Mouse (Mus musculus) frontal cortex, postnatal 14 days (tissue): ENCODE results near the gene Dcaf12.

Experiments used
- DNase-seq, 2 experiments: peaks; one replicate each; pipeline ENCODE4 v3.0.0; 2022; ENCODE audit warnings: low spot score in 2 of 2

Dcaf12 gene

DNA sequence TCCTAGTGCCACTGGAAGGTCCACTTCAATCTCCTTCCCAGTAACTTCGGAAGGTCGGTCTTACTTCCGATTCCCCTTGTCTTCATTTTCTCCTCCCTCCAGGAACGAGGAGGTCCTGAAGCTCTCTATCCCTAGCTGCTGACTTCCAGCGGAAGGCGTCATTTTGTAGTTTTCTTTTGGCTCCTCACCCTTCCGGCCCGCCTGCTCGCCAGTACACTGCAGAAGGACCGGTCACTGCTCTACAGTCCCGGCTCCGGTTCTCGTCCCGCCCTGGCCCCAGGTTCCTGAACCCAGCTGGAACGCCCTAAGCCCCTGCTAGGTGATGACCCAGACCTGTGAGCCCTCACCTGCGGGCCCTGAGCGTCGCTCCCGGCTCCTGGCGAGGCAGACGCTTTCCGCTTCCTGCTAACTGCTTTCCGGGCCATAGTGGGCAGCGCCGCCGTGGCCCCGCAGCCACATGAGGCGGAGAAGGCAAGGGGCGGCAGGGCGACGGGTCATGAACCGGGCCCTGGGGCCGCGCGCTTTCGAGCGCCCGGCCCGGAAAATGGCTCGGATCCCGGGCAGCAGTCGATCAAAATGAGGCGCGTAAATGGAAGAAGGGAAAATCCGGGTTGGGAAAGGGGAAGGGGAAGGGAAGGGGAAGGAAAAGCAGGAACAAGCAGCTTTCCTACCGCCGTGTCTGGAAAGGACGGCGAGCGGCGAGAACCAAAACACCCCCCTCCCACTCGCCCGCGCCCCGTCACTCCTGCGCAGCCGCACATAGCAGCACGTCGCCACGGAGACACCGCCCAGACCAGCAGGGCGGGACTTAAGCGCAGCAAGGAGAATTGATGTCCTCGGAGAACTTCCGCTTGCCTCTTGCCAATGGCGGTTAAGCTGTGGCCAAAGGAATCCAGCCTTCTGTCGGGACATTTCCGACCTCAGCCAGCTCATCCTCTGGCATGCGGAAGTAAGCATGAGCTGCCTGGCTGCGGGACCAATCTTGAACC, at the start of gene Dcaf12:
TSS of gene Dcaf12 (minus strand) at position 749 of the 989 bp plus-strand sequence.
- DNase-seq, result peak; percentile 93

- DNase-seq, result no peak
These were observed 46.4 kb upstream of the Dcaf12 start for GRCm38 (mm10) chr4:41361059-41361458.

DNA sequence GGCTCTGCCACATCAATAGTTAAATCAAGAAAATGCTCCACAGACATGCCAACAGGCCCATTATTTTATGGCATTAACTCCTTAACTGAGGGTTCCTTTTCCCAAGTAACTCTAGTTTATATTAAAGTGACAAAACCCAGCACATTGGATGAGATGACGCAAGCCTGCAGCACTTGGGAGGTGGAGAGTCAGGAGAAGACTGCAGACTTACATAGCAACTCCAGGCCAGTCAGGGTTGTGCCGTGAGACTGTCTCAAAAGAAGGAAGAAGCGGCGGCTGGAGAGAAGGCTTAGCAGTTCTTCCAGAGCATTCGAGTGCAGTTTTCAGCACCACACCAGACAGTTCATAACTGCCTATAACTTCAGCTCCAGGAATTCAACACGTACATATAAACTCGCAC, 44.7 kb upstream of the Dcaf12 start:
- no peak for DNase-seq

DNA sequence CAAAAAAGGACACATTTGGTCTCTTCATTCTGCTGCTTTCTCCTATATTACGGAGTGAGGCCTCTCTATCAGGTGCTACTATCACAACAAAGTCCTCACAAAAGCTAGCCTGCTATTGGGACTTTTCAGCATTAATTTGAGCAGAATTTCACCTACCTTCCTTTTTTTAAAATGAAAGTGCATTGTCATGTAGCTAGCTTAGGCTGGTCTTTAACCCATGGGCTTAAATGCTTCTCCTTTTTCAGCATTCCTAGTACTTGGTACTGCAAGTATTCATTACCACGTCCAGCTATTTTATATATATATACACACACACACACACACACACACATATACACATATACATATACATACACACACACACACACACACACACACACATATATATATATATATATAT, 44.0 kb upstream of the Dcaf12 start:
- DNase-seq, result no peak

DNA sequence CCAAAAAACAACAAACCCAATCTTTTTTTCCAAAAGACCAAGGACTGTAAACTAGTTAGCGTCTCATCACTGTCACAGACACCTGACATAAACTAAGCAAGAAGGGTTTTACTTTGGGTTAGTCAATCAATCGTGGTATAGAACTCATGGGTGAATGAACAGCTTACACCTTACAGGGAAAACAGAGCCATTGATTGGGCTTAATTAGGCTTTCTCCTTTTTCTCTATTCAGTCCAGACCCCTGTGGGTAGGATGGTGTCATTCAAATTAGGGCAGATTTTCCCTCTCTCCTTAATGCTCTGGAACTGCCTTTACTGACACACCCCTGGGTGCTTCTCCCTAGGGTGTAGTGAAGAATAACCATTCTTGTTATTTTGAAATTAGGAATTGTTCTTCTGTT, 42.5 kb upstream of the Dcaf12 start:
- no peak for DNase-seq

- no peak for DNase-seq
These were observed 38.6 kb upstream of the Dcaf12 start for GRCm38 (mm10) chr4:41353265-41353664.

DNA sequence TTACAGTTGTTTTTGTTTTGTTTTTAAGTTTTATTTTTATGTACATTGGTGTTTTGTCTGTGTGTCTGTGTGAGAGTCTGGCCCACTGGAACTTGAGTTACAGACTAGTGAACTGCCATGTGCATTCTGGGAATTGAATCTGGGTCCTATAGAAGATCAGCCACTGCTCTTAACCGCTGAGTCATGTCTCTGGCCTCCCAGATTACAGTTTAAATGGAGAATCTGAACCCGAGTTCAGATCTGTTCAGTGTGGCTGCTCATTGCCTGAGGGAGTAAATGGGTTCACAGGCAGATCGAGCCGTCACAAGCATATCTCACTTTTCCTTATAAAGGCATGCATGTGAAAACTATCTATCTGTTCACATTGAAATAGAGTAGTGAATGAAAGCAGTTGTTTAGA, 38.1 kb upstream of the Dcaf12 start:
- DNase-seq, result no peak

DNA sequence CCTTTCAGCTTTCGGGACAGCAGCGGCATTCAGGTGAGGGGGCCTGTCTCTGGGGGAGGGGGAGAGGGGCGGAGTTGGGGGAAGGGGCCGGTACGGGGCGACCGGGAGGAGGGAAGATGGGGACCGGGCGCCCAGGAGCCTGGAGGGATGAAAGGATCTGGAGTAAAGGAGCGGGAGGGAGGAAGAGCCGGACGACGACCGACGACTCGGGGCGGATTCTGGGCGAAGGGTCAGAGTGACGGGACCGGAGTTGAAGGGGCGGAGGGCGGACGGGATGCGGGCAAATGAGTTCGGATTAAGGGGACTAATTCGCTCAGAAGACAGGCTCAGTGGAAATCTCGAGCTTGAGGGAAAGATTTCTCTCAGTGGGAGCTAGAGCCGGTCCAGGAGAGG, 34.5 kb upstream of the Dcaf12 start:
- DNase-seq, result no peak

DNA sequence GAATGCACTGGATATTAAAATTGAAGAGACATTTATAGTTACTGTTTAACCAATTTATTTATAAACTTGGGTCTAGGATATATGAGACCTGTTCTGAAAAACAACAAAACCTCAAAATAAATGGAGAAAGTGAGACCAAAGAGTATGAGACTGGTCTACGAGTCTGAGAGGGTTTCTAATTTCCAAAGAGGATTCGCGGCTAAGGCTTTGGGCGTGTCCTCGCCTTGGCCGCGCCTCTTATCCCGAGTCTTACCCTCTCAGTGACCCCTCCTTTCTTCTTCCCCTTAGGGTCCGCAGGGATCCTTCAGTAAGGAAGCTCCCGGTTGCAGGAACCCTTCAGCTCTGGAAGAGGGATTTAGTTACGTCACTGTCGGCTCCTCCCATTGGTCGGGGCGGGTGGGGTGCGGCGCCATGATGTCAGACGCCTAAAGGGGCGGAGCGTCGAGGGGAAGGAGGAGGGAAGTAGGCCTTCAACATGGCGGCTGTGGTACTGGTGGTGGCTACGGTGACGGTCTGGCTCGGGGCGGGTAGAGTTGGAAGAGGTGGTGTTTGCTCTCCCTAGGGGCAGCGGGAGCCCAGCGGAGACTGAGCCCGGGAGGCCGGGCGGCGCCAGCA, 34.0 kb upstream of the Dcaf12 start, which contains the start of gene Ubap1:
TSS of gene Ubap1 (plus strand) at position 413 of the 615 bp plus-strand sequence.
- DNase-seq, result peak; percentile 88 to 91

DNA sequence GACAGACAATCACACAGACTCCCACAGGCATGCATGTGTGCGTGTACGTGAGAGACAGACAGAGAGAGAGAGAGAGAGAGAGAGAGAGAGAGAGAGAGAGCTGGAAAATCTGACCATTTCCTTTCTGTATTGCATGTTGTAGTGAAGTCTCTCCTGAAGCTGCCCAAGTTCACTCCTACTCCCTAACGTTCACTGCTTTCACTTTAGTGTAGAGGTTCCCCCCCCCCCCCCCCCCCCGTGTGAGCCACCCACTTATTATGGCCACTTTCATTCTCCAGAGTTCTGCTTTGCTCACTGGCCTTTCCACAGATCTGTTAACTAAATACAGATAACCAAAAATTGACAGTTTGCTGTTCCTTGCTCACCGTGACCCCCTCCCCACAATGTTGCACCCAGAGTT, 33.1 kb upstream of the Dcaf12 start:
- no peak for DNase-seq

- no peak for DNase-seq
These were observed 31.3 kb upstream of the Dcaf12 start for GRCm38 (mm10) chr4:41346011-41346410.

DNA sequence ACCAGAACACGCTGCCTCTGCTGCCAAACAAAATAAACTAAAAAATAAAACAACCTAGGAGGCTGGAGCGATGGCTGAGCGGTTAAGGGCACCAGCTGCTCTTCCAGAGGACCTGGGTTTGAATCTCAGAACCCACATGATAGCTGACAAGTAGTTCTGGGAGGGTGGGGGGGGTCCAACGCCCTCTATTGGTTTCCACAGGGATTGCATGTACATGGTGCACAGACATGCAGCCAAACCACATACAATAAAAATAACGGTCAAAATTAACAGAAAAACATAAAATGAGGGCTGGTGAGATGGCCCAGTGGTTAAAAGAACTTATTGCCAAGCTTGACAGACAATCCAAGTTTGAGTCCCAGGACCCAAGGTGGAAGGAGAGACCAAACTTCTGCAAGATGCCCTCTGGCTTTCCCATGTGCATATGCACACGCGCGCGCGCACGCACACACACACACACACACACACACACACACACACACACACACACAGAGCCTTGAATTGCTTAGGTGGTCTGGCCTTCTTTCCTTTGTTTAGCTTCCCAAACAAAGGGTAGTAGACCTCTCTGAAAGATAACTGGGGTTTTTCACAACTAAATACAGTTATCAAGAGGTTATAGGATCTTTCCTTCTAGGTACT, 26.3 kb upstream of the Dcaf12 start:
- DNase-seq, result no peak

- no peak for DNase-seq
These were observed 21.9 kb upstream of the Dcaf12 start for GRCm38 (mm10) chr4:41336546-41336945.

- DNase-seq, result no peak
These were observed 17.2 kb upstream of the Dcaf12 start for GRCm38 (mm10) chr4:41331698-41332421.

DNA sequence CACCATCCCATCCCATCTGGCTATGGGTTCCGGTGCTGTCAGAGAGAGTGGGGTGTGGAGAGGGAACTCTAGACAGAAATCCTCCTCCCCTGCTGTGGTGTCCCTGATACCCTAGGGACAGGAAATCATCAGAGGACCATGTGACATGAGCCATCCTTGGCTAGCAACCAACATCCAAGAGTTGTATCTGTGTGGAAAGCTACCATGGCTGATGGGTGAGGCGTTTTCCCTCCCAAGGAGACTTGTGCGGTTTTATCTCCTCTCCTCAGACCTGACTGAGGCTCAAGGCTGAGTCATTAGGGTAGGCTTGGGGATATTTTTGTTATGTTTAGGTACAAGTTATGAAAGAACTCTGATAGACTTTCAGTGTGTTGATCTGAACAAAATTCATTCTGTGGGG, 16.4 kb upstream of the Dcaf12 start:
- no peak for DNase-seq

DNA sequence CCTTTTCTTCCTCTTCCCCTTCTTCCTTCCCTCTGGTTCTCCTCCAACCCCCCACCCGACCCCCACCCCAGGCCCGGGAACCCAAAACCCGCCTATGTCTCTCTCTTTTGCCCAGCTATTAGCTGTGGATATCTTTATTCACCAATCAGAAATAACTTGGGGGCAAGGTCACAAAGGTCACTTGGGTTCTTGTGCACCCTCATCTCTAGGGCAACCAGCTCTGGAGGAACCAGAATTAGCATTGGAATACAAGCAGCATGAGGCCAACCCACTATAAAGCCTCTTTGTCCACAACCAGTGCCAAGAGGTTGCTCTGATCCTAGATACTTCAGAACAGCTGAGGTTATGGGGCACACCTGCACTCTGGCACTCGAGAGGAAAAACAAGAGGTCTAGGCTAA, 14.8 kb upstream of the Dcaf12 start:
- no peak for DNase-seq

DNA sequence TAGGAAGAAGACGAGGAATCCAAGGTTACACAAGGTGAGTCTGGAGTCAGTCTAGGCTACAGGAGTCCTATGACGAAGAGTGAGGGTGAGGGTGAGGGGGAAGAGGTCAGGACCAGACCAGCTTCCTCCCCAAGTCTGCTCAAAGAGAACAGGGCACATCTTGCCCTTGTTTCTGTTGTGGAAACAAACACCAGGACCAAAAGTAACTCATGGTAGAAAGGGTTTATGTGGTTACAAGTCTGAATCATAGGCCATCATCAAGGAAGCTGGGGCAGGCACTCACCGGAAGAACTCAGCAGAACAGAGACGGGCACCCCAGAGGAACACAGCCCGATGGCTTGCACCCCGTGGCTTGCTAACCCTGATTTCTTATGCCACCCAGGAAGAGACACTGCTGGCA, 12.2 kb upstream of the Dcaf12 start:
- DNase-seq, result no peak

GRCm38 (mm10) chr4:41320971-41321370, 6.3 kb upstream of the Dcaf12 start:
- DNase-seq, result no peak

DNA sequence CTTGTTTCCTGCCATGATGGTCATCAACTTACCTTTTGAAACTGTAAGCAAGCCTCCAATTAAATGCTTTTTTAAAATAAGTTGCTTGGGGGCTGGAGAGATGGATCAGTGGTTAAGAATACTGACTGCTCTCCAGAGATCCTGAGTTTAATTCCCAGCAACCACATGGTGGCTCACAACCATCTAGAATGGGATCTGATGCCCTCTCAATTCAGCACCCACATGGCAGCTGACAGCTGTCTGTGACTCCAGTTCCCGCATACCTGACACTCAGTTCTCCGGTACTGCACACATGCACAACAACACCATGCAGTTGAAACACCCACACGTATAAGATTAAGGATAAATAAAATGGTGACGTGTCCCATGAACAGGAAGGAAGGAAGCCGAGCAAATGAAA, 3.6 kb upstream of the Dcaf12 start:
- no peak for DNase-seq

DNA sequence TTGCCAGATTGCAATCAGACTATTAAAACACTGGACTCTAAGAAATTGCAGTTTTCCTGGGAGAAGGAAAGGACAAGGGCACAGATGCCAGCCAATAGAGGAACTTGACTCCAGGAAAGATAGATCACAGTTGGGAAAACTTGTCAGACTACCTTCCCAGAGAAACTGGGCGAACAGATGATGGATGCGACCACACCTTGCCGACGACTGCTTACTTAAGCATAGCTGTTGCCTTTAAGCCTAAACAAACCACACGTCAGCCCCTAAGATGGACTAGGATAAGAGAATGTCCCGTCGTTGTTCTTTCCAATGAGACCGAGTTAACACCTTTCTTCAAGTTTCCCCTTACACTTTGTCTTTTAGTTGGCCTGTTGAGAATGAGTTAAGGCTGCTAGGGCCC, 484 bp upstream of the Dcaf12 start:
- DNase-seq, result no peak

GRCm38 (mm10) chr4:41313722-41314121, 967 bp downstream of the Dcaf12 start:
- peak in 1 of 2 experiments; percentile 7 for DNase-seq
